Mouse (Mus musculus) embryonic facial prominence, embryonic 14.5 days (tissue): ENCODE measurements around the gene Scaf4. TPM values are rescaled to one million over a fixed set of nuclear protein-coding genes. Genes with fewer than 3 reads are reported as not detected.

Experiments used
- ATAC-seq: fragments of 200-750 bp; cut with Nextera tagmentation; 2 replicates; pipeline ENCODE4 v1.8.0; 2017; ENCODE audit warnings: low read depth, moderate number of reproducible peaks, moderate TSS enrichment
- DNase-seq: peaks from one replicate; pipeline ENCODE4 v3.0.0-alpha.2; 2015; ENCODE audit warnings: low spot score
- H3K27ac ChIP-seq: fragments of 300-500 bp; sonication (generic); replicated peaks from 2 replicates; pipeline ENCODE4 v1.5.1; 2014; ENCODE audit warnings: low read depth, mild to moderate bottlenecking, low read length, moderate library complexity
- H3K27me3 ChIP-seq: fragments of 300-500 bp; sonication (generic); replicated peaks from 2 replicates; pipeline ENCODE4 v1.6.1; 2014; ENCODE audit warnings: low read length; ENCODE audit not compliant: control insufficient read depth, insufficient read depth
- H3K36me3 ChIP-seq: fragments of 300-500 bp; sonication (generic); 2 replicates; pipeline ENCODE4 v1.6.1; 2014; ENCODE audit warnings: low read length, mixed read lengths; ENCODE audit not compliant: control insufficient read depth, insufficient read depth
- H3K4me1 ChIP-seq: fragments of 300-500 bp; sonication (generic); 2 replicates; pipeline ENCODE4 v1.6.1; 2014; ENCODE audit warnings: antibody characterized with exemption, low read length; ENCODE audit not compliant: control insufficient read depth, insufficient read depth
- H3K4me2 ChIP-seq: fragments of 300-500 bp; sonication (generic); 2 replicates; pipeline ENCODE4 v1.6.1; 2014; ENCODE audit warnings: low read depth, mild to moderate bottlenecking, low read length, moderate library complexity, mixed read lengths
- H3K4me3 ChIP-seq: fragments of 300-500 bp; sonication (generic); 2 replicates; pipeline ENCODE4 v1.5.1; 2014; ENCODE audit warnings: low read depth, mild to moderate bottlenecking, low read length
- H3K9ac ChIP-seq: fragments of 300-500 bp; sonication (generic); 2 replicates; pipeline ENCODE4 v1.6.1; 2014; ENCODE audit warnings: low read depth, mild to moderate bottlenecking, low read length, moderate library complexity, mixed read lengths
- H3K9me3 ChIP-seq: fragments of 300-500 bp; sonication (generic); 2 replicates; pipeline ENCODE4 v1.6.1; 2016; ENCODE audit warnings: low read length; ENCODE audit not compliant: control insufficient read depth
- WGBS: fragments of 180-500 bp; shearing (Covaris S2); extraction: QIAGEN DNeasy Blood & Tissue Kit; methylation state at CpG from one replicate; pipeline ENCODE4 v1.1.7; 2014; 5-methylcytosine and 5-hydroxymethylcytosine counted together
- polyA plus RNA-seq: library from polyadenylated mRNA; unstranded; fragments of >200 nt; fragmentation: Nextera tagmentation; extraction: Ambion mirVana; gene quantifications from 2 replicates; pipeline ENCODE4 v1.2.1, GENCODE M21; 2014

Gene Scaf4
- 23.6 and 25.4 TPM in 2 replicates for polyA plus RNA-seq

- H3K27me3 ChIP-seq = no peaks in the 10 kb centered on the region
- H3K4me3 ChIP-seq = peak within 1 kb of the TSS; percentile 100
- H3K9me3 ChIP-seq = no peaks in the 10 kb centered on the region
- peak; percentile 97 for DNase-seq
- H3K4me1 ChIP-seq = peaks cover 25% of the 10 kb centered on the region
- H3K27ac ChIP-seq = peak within 1 kb of the TSS; percentile 93
- under 1% methylated on average over 37 of the region's 123 CpGs for WGBS
- peak within 1 kb of the TSS; percentile 86 for H3K4me2 ChIP-seq
- peak; percentile 98 for ATAC-seq
- no peaks in the 10 kb centered on the region for H3K36me3 ChIP-seq
- H3K9ac ChIP-seq = peak within 1 kb of the TSS; percentile 97
Observed at GRCm38 (mm10) chr16:90283905-90284891, at the start of gene Scaf4. Scaf4 (minus strand) TSS chr16:90284503.

- no peaks in the 10 kb centered on the region; the same call in 1 of the 2 replicates for H3K4me1 ChIP-seq
- H3K27me3 ChIP-seq = no peaks in the 10 kb centered on the region
- no peak overlapping the region for H3K4me2 ChIP-seq
- DNase-seq = no peak
- 62% methylated on average over 6 of the region's 6 CpGs for WGBS
- no peak overlapping the region for H3K27ac ChIP-seq
- H3K9me3 ChIP-seq = no peaks in the 10 kb centered on the region
- H3K9ac ChIP-seq = no peak overlapping the region
- H3K36me3 ChIP-seq = no peaks in the 10 kb centered on the region
- ATAC-seq = no peak
- no peak overlapping the region for H3K4me3 ChIP-seq
Observed at GRCm38 (mm10) chr16:90332553-90332952, 48.2 kb upstream of the Scaf4 start.

- Histone ChIP-seq H3K4me1 (no peaks in the 10 kb centered on the region; the same call in 1 of the 2 replicates), H3K4me2 (no peak overlapping the region), H3K27ac (no peak overlapping the region), H3K36me3 (no peaks in the 10 kb centered on the region), H3K9me3 (no peaks in the 10 kb centered on the region), H3K27me3 (no peaks in the 10 kb centered on the region), H3K9ac (no peak overlapping the region), H3K4me3 (no peak overlapping the region)
- ATAC-seq (no peak), DNase-seq (no peak)
- 85% methylated on average over 6 of the region's 6 CpGs for WGBS
Observed at GRCm38 (mm10) chr16:90330979-90331378, 46.7 kb upstream of the Scaf4 start.

GRCm38 (mm10) chr16:90329511-90329910 lies 45.2 kb upstream of the Scaf4 start:
- ATAC-seq (no peak), DNase-seq (peak; percentile 54)
- Histone ChIP-seq H3K36me3 (no peaks in the 10 kb centered on the region), H3K4me1 (no peaks in the 10 kb centered on the region; the same call in 1 of the 2 replicates), H3K4me2 (no peak overlapping the region), H3K4me3 (no peak overlapping the region), H3K27me3 (no peaks in the 10 kb centered on the region), H3K27ac (no peak overlapping the region), H3K9me3 (no peaks in the 10 kb centered on the region), H3K9ac (no peak overlapping the region)
- 68% methylated on average over 8 of the region's 8 CpGs for WGBS

GRCm38 (mm10) chr16:90322850-90323528 lies 38.7 kb upstream of the Scaf4 start:
- Histone ChIP-seq H3K4me3 (no peak overlapping the region), H3K4me2 (no peak overlapping the region), H3K27me3 (no peaks in the 10 kb centered on the region), H3K9me3 (no peaks in the 10 kb centered on the region), H3K9ac (no peak overlapping the region), H3K36me3 (no peaks in the 10 kb centered on the region), H3K27ac (no peak overlapping the region), H3K4me1 (no peaks in the 10 kb centered on the region)
- DNase-seq = peak; percentile 89
- ATAC-seq = peak; percentile 70
- WGBS = 29% methylated on average over 8 of the region's 8 CpGs

GRCm38 (mm10) chr16:90319321-90319720 lies 35.0 kb upstream of the Scaf4 start:
- 78% methylated on average over 7 of the region's 7 CpGs for WGBS
- no peak overlapping the region for H3K27ac ChIP-seq
- no peaks in the 10 kb centered on the region for H3K36me3 ChIP-seq
- no peak overlapping the region for H3K4me3 ChIP-seq
- H3K9ac ChIP-seq = no peak overlapping the region
- no peak overlapping the region for H3K4me2 ChIP-seq
- no peak for ATAC-seq
- no peaks in the 10 kb centered on the region for H3K27me3 ChIP-seq
- H3K9me3 ChIP-seq = no peaks in the 10 kb centered on the region
- no peaks in the 10 kb centered on the region for H3K4me1 ChIP-seq
- no peak for DNase-seq

- Histone ChIP-seq H3K4me2 (no peak overlapping the region), H3K27ac (no peak overlapping the region), H3K9me3 (no peaks in the 10 kb centered on the region), H3K4me3 (no peak overlapping the region), H3K36me3 (no peaks in the 10 kb centered on the region), H3K4me1 (no peaks in the 10 kb centered on the region), H3K9ac (no peak overlapping the region), H3K27me3 (no peaks in the 10 kb centered on the region)
- no peak for ATAC-seq
- DNase-seq = no peak
- 53% methylated on average over 12 of the region's 12 CpGs for WGBS
Observed at GRCm38 (mm10) chr16:90318372-90318926, 34.1 kb upstream of the Scaf4 start.

GRCm38 (mm10) chr16:90317777-90318176 lies 33.5 kb upstream of the Scaf4 start:
- Histone ChIP-seq H3K4me3 (no peak overlapping the region), H3K4me1 (no peaks in the 10 kb centered on the region), H3K36me3 (no peaks in the 10 kb centered on the region), H3K9me3 (no peaks in the 10 kb centered on the region), H3K27me3 (no peaks in the 10 kb centered on the region), H3K27ac (no peak overlapping the region), H3K9ac (no peak overlapping the region), H3K4me2 (no peak overlapping the region)
- no peak for ATAC-seq
- DNase-seq = no peak
- WGBS = 87% methylated on average over 4 of the region's 4 CpGs
